Mouse (Mus musculus) heart, embryonic 15.5 days (tissue): ENCODE measurements around the gene Crygs. TPM values are rescaled to one million over a fixed set of nuclear protein-coding genes. Genes with fewer than 3 reads are reported as not detected.
A peak's percentile ranks its signal among the peaks of the same experiment; 100 is the strongest.

ENCODE experiments used
- ATAC-seq: fragments of 200-750 bp; cut with Nextera tagmentation; replicated peaks from 2 replicates; pipeline ENCODE4 v1.8.0; 2017; ENCODE audit warnings: low read depth, moderate TSS enrichment; ENCODE audit not compliant: insufficient number of reproducible peaks, insufficient read depth, low FRiP score
- H3K27ac ChIP-seq: fragments of 300-500 bp; sonication (generic); 2 replicates; pipeline ENCODE4 v1.5.1; 2015; ENCODE audit warnings: mild to moderate bottlenecking, inconsistent platforms
- H3K27me3 ChIP-seq: fragments of 300-500 bp; sonication (generic); 2 replicates; pipeline ENCODE4 v1.6.1; 2015; ENCODE audit warnings: inconsistent platforms
- H3K36me3 ChIP-seq: fragments of 300-500 bp; sonication (generic); 2 replicates; pipeline ENCODE4 v1.6.1; 2015; ENCODE audit warnings: mild to moderate bottlenecking, inconsistent platforms
- H3K4me1 ChIP-seq: fragments of 300-500 bp; sonication (generic); replicated peaks from 2 replicates; pipeline ENCODE4 v1.6.1; 2015; ENCODE audit warnings: inconsistent platforms
- H3K4me2 ChIP-seq: fragments of 300-500 bp; sonication (generic); 2 replicates; pipeline ENCODE4 v1.6.1; 2015; ENCODE audit warnings: inconsistent platforms, mild to moderate bottlenecking, moderate library complexity
- H3K4me3 ChIP-seq: fragments of 300-500 bp; sonication (generic); 2 replicates; pipeline ENCODE4 v1.5.1; 2015; ENCODE audit warnings: mild to moderate bottlenecking, inconsistent platforms
- H3K9ac ChIP-seq: fragments of 300-500 bp; sonication (generic); 2 replicates; pipeline ENCODE4 v1.6.1; 2015; ENCODE audit warnings: mild to moderate bottlenecking, inconsistent platforms
- H3K9me3 ChIP-seq: fragments of 300-500 bp; sonication (generic); replicated peaks from 2 replicates; pipeline ENCODE4 v1.6.1; 2016; ENCODE audit warnings: inconsistent platforms
- WGBS: fragments of 180-500 bp; shearing (Covaris S2); methylation state at CpG from one replicate; pipeline ENCODE4 v1.1.7; 2015; ENCODE audit warnings: mixed read lengths; 5-methylcytosine and 5-hydroxymethylcytosine counted together
- polyA plus RNA-seq: library from polyadenylated mRNA; unstranded; fragments of >200 nt; fragmentation: Nextera tagmentation; extraction: Ambion mirVana; gene quantifications from 2 replicates; pipeline ENCODE4 v1.2.1, GENCODE M21; 2015

Crygs gene
- polyA plus RNA-seq, result not detected in 2 replicates

DNA sequence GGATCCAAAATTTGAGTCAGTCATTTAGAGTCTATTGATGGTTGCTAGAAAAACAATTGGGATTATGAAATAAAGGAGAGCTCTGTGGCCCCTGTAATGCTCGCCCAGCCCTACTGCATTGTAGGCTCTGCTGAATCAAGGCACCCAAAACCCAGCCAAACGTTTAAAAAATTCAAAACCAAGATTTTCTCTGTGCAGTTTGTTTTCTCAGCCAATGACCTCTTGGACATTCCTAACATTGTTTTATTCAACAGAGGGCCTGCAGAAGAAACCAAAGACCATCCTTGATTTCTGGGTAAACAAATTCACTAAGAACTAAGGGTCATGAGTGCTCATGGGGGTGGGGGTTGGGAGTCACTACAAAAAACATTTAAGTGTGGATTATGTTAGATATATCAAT, at the start of gene Crygs:
Gene Crygs, minus strand, starts transcription at position 101 of the 400 bp plus-strand sequence.
- WGBS, result 61% methylated on average over 2 of the region's 2 CpGs
- Histone ChIP-seq H3K9me3 (no peaks in the 10 kb centered on the region), H3K27me3 (peaks cover 8% of the 10 kb centered on the region; the same call in 1 of the 2 replicates), H3K36me3 (0 out of 2 replicates have a peak, but pooled peaks cover 5% of the 10 kb centered on the region), H3K27ac (no peak within 1 kb of the TSS), H3K4me3 (no peak within 1 kb of the TSS), H3K4me1 (peaks cover 4% of the 10 kb centered on the region; the same call in 1 of the 2 replicates), H3K9ac (no peak within 1 kb of the TSS), H3K4me2 (no peak within 1 kb of the TSS)
- ATAC-seq, result no peak

DNA sequence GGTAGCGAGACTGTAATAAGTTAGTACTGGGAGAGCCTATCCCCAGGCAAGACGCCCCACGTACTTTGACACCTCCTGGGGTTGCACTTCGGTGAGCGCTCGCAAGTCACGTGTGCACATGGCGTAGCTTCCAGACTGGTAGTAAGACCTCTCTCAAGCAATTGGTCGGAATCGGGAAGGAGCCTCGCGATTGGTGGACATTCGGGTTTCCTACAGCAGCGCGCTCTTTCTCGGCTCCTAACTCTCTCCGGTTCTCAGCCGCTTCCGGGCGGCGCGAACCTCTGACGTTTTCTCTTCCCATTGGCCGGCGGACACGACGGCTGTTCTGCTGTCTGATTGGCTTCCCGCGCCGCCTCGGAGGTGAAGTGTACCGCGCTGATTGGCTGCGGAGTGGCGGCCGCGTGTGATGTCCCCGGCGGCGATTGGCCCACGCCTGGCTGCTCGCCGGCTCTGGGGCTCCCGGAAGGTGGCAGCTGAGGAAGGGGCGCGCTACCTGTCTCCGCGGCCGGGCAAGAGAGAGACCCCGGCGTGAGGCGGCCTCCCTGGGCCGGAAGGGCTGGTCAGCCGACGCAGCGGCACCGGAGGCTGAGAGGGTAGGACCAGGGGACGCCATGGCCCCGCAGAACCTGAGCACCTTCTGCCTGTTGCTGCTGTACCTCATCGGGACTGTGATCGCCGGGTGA, 46.2 kb upstream of the Crygs start, which contains the start of the genes Tbccd1 and Dnajb11:
Gene Tbccd1, minus strand, starts transcription at position 239 of the 683 bp plus-strand sequence.
Gene Dnajb11, plus strand, starts transcription at position 415 of the 683 bp plus-strand sequence.
- Histone ChIP-seq H3K4me1 (peaks cover 15% of the 10 kb centered on the region), H3K27ac (peak within 1 kb of the TSS; percentile 75), H3K27me3 (no peaks in the 10 kb centered on the region), H3K4me2 (peak within 1 kb of the TSS; percentile 90), H3K9me3 (no peaks in the 10 kb centered on the region), H3K4me3 (peak within 1 kb of the TSS; percentile 76), H3K36me3 (peaks cover 9% of the 10 kb centered on the region), H3K9ac (peak within 1 kb of the TSS; percentile 79)
- peak; percentile 99 for ATAC-seq
- under 1% methylated on average over 62 of the region's 62 CpGs for WGBS

DNA sequence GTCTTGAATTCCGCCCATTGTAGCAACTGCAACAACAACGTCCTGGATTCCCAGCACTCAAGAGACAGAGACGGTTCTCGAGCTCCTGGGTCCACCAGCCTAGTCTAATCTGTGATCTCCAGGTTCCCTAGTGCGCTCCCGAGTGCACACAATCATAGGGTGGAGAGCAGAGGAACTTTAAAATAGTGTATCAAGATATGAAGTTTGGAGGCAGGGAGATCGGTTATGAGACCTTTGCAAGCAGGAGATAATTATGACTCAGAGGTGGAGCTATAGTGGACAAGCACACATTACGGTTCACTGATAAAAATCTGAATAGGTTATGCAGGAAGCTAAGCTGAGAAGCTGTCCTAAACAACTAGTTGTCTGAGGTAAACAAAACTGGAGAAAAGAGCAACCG, 45.4 kb upstream of the Crygs start:
- Histone ChIP-seq H3K36me3 (peaks cover 2% of the 10 kb centered on the region; the same call in 1 of the 2 replicates), H3K27me3 (no peaks in the 10 kb centered on the region), H3K4me1 (peaks cover 15% of the 10 kb centered on the region), H3K27ac (peak overlapping the region; percentile 75), H3K4me3 (peak overlapping the region; percentile 76), H3K9ac (peak overlapping the region; percentile 46), H3K9me3 (no peaks in the 10 kb centered on the region), H3K4me2 (peak overlapping the region; percentile 78)
- WGBS, result 7% methylated on average over 9 of the region's 9 CpGs
- no peak for ATAC-seq

- no peaks in the 10 kb centered on the region for H3K27me3 ChIP-seq
- no peaks in the 10 kb centered on the region for H3K9me3 ChIP-seq
- H3K9ac ChIP-seq, result no peak overlapping the region
- 90% methylated on average over 4 of the region's 4 CpGs for WGBS
- ATAC-seq, result no peak
- no peak overlapping the region for H3K4me2 ChIP-seq
- H3K36me3 ChIP-seq, result no peaks in the 10 kb centered on the region
- H3K27ac ChIP-seq, result no peak overlapping the region
- no peak overlapping the region for H3K4me3 ChIP-seq
- H3K4me1 ChIP-seq, result peaks cover 6% of the 10 kb centered on the region
These were observed 41.3 kb upstream of the Crygs start for GRCm38 (mm10) chr16:22852709-22853108.

- 87% methylated on average over 1 of the region's 1 CpGs for WGBS
- no peaks in the 10 kb centered on the region for H3K27me3 ChIP-seq
- H3K9me3 ChIP-seq, result no peaks in the 10 kb centered on the region
- no peak for ATAC-seq
- no peak overlapping the region for H3K27ac ChIP-seq
- H3K4me3 ChIP-seq, result no peak overlapping the region
- H3K4me1 ChIP-seq, result peaks cover 11% of the 10 kb centered on the region
- no peak overlapping the region for H3K4me2 ChIP-seq
- H3K36me3 ChIP-seq, result no peaks in the 10 kb centered on the region
- H3K9ac ChIP-seq, result no peak overlapping the region
These were observed 37.0 kb upstream of the Crygs start for GRCm38 (mm10) chr16:22848331-22848730.

DNA sequence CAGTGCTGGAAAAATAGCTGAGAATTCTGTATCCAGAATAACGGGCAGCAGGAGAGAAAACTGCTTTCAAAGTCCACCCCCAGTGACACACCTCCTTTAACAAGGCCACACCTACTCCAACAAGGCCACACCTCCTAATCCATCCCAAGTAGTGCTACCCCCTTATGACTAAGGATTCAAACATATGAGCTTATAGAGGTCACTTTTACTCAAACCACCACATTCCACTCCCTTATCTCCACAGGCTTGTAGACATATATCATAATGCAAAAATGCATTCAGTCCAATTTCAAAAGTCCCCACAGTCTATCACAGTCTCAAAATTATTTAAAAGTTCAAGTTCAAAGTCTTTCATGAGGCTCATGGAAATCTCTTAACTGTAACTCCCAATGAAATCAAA, 36.3 kb upstream of the Crygs start:
- Histone ChIP-seq H3K36me3 (no peaks in the 10 kb centered on the region), H3K4me2 (no peak overlapping the region), H3K27ac (no peak overlapping the region), H3K9ac (no peak overlapping the region), H3K9me3 (no peaks in the 10 kb centered on the region), H3K4me3 (no peak overlapping the region), H3K27me3 (no peaks in the 10 kb centered on the region), H3K4me1 (peaks cover 11% of the 10 kb centered on the region)
- no peak for ATAC-seq
- 70% methylated on average over 1 of the region's 1 CpGs for WGBS

- no peak overlapping the region for H3K4me2 ChIP-seq
- no peak overlapping the region for H3K27ac ChIP-seq
- no peak overlapping the region for H3K4me3 ChIP-seq
- H3K36me3 ChIP-seq, result peaks cover under 1% of the 10 kb centered on the region; the same call in 1 of the 2 replicates
- peaks cover 11% of the 10 kb centered on the region for H3K4me1 ChIP-seq
- H3K27me3 ChIP-seq, result no peaks in the 10 kb centered on the region
- no peak for ATAC-seq
- no peak overlapping the region for H3K9ac ChIP-seq
- 71% methylated on average over 4 of the region's 4 CpGs for WGBS
- no peaks in the 10 kb centered on the region for H3K9me3 ChIP-seq
These were observed 34.1 kb upstream of the Crygs start for GRCm38 (mm10) chr16:22845481-22845880.

- Histone ChIP-seq H3K4me1 (peaks cover 14% of the 10 kb centered on the region), H3K27me3 (no peaks in the 10 kb centered on the region), H3K27ac (peak overlapping the region; percentile 85), H3K36me3 (peaks cover 3% of the 10 kb centered on the region; the same call in 1 of the 2 replicates), H3K9me3 (no peaks in the 10 kb centered on the region), H3K4me2 (peak overlapping the region; percentile 93), H3K4me3 (peak overlapping the region; percentile 69), H3K9ac (peak overlapping the region; percentile 92; the same call in 1 of the 2 replicates)
- ATAC-seq, result no peak
- WGBS, result 72% methylated on average over 5 of the region's 5 CpGs
These were observed 33.5 kb upstream of the Crygs start for GRCm38 (mm10) chr16:22844834-22845233.

DNA sequence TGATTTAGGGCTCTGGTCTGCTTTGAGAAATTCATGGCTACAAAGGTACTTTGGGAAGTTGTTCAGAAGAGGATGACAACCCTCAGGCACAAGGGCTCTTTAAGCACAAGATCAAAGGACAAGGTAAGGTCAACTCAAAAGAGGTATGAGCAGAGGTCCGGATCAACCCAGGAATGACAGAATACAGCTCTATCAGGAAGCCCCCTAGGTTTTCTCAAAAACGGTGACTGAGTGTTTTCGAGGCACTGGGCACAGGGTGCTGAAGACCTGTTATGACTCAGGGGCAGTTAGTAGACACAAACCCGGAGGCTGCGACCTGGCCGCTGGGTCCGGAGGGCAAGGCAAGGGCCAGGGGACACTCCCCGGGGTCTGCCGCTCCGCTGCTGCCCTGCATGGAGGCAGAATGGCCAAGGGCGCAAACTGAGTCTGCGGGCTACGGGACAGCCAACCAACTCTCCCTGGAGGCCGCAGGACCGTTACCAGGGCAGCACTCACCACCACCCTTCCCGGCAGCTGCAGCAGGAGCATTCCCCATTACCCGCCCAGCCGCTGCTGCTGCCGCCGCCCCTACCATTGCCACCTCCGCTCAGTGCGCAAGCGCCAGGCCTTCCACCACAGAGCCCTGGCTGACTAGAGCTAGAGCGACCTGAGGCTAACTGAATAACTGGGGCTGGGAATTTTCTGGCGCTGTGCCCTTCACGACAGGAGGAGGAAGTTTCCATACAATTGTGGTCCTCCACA, 32.9 kb upstream of the Crygs start:
- Histone ChIP-seq H3K4me2 (peak overlapping the region; percentile 93), H3K4me1 (peaks cover 19% of the 10 kb centered on the region), H3K9ac (peak overlapping the region; percentile 92), H3K9me3 (no peaks in the 10 kb centered on the region), H3K27ac (peak overlapping the region; percentile 85), H3K36me3 (peaks cover 3% of the 10 kb centered on the region; the same call in 1 of the 2 replicates), H3K27me3 (no peaks in the 10 kb centered on the region), H3K4me3 (peak overlapping the region; percentile 69)
- ATAC-seq, result peak; percentile 91
- WGBS, result 5% methylated on average over 26 of the region's 26 CpGs

- Histone ChIP-seq H3K36me3 (peaks cover 3% of the 10 kb centered on the region; the same call in 1 of the 2 replicates), H3K9ac (no peak overlapping the region), H3K4me1 (peaks cover 23% of the 10 kb centered on the region), H3K4me2 (no peak overlapping the region), H3K27me3 (no peaks in the 10 kb centered on the region), H3K27ac (no peak overlapping the region), H3K9me3 (no peaks in the 10 kb centered on the region), H3K4me3 (no peak overlapping the region)
- 91% methylated on average over 5 of the region's 5 CpGs for WGBS
- no peak for ATAC-seq
These were observed 31.5 kb upstream of the Crygs start for GRCm38 (mm10) chr16:22842871-22843270.

DNA sequence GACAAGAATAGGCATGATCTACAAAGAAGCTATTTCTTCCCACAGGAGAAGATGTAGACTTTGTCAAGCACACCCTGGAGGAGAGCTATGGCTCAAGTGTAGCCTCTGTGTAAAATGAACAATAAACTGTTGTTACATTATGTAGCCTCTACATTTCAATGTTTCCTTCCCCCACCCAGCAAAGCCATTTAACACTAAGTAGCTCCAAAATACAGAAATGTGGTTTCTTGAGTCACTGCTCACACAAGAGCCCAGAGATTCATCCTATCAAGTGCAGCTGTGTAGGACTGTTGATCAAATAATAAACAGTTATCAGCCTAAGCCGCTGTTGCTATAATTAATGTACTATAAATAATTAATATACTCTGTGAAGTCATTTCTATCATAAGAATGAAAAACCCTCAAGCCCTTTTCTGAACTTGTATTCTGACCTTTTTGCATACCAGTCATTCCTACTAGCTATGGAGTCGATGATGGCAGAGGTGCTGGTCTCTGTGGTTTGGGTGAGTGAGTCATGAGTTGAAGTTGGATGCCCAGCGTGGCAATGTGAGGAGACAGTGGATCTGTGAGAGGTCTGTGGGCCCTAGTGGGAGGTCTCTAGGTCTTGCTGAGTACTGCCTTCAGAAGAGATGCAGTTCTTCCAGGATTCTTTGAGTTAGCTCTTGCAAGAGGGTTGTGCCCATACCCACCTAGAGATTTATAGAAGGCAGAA, 27.9 kb upstream of the Crygs start:
- no peaks in the 10 kb centered on the region for H3K27me3 ChIP-seq
- no peak overlapping the region for H3K4me3 ChIP-seq
- ATAC-seq, result no peak
- H3K9ac ChIP-seq, result no peak overlapping the region
- H3K36me3 ChIP-seq, result peaks cover 14% of the 10 kb centered on the region; the same call in 1 of the 2 replicates
- WGBS, result 48% methylated on average over 3 of the region's 3 CpGs
- H3K4me2 ChIP-seq, result no peak overlapping the region
- no peaks in the 10 kb centered on the region for H3K9me3 ChIP-seq
- H3K27ac ChIP-seq, result peak overlapping the region; percentile 76
- peaks cover 15% of the 10 kb centered on the region for H3K4me1 ChIP-seq
